Mouse (Mus musculus) cortical plate, adult 2 months (tissue): ENCODE results near the gene Gm28635.

ENCODE experiments used
- CTCF ChIP-seq: fragments of 200-500 bp; IDR thresholded peaks from 2 replicates; pipeline ENCODE4 v1.5.1; 2011; ENCODE audit warnings: mild to moderate bottlenecking, control low read depth, low read length; ENCODE audit not compliant: insufficient read depth; ENCODE audit errors: extremely low read depth
- POLR2A ChIP-seq: fragments of 200-500 bp; IDR thresholded peaks from 2 replicates; pipeline ENCODE4 v1.6.1; 2011; ENCODE audit warnings: mild to moderate bottlenecking, low read length, control low read depth; ENCODE audit not compliant: insufficient read depth; ENCODE audit errors: extremely low read depth

DNA sequence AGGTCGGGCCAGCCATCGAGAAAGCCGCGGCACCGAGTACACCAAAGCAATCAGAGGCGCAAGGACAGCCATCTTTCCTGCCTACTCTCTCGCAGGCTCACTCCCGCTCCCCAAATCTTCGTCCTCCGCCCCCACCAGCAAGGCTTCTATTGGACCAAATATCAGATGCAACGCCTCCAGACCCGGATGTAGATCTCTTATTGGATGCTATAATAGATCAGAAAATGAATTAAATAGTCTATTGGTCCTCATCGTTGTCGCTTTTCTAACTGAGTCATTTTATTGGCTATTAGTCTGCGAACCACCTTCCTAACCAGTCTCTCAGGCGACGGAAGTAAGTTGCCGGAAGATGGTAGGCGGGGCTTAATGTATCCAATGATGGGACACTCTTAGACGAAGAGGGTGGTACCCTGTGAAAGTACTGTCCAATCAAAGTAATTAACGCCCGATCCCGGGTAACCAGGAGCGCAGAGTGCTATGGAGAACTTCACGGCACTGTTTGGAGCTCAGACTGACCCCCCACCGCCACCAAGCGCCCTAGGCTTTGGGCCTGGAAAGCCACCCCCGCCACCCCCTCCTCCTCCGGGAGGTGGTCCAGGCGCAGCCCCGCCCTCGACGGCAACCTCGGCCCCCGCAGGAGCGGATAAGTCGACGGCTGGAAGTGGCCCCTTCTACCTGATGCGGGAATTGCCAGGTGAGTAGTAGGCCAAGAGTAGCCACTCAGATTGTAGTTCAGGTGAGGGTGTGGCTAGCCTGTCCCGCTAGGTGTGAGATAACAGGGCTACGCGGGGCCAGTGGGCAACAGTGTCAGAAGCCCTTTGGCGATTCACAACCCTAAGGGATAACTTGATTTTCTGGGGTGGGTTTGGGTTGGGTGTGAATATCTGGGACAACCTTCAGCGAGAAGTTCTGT lies at the start of gene Gm28635, which contains the start of gene Med19:
- TF ChIP-seq CTCF (no peak), POLR2A (peak; percentile 90; the same call in 1 of the 2 replicates)
